Mouse (Mus musculus): ENCODE data around the gene Impdh2.

Impdh2 gene

GRCm38 (mm10) chr9:108560227-108560841 lies at the start of gene Impdh2:
Gene Impdh2 (plus strand): TSS chr9:108560286.
- DNase-seq (ENCODE audit: low spot score in 2 of 2), result peak; percentile 88 to 93

- DNase-seq (ENCODE audit: low spot score in 2 of 2), result peak; percentile 85 to 87
Measured at GRCm38 (mm10) chr9:108516380-108517251, 43.5 kb upstream of the Impdh2 start, which contains the start of gene Qrich1. Gene Qrich1 (plus strand): TSS chr9:108516806.

GRCm38 (mm10) chr9:108517253-108517930 lies 42.7 kb upstream of the Impdh2 start:
- peak; percentile 69 to 81 for DNase-seq (ENCODE audit: low spot score in 2 of 2)

GRCm38 (mm10) chr9:108517931-108518332 lies 42.2 kb upstream of the Impdh2 start:
- DNase-seq (ENCODE audit: low spot score in 2 of 2), result no peak

GRCm38 (mm10) chr9:108521604-108522003 lies 38.5 kb upstream of the Impdh2 start:
- no peak for DNase-seq (ENCODE audit: low spot score in 2 of 2)

GRCm38 (mm10) chr9:108523341-108523740 lies 36.7 kb upstream of the Impdh2 start:
- no peak for DNase-seq (ENCODE audit: low spot score in 2 of 2)

- DNase-seq (ENCODE audit: low spot score in 2 of 2), result no peak
Measured at GRCm38 (mm10) chr9:108525400-108525799, 34.7 kb upstream of the Impdh2 start.

GRCm38 (mm10) chr9:108530954-108531353 lies 29.1 kb upstream of the Impdh2 start:
- no peak for DNase-seq (ENCODE audit: low spot score in 2 of 2)

GRCm38 (mm10) chr9:108531496-108531895 lies 28.6 kb upstream of the Impdh2 start:
- no peak for DNase-seq (ENCODE audit: low spot score in 2 of 2)

- no peak for DNase-seq (ENCODE audit: low spot score in 2 of 2)
Measured at GRCm38 (mm10) chr9:108540846-108541245, 19.2 kb upstream of the Impdh2 start.

GRCm38 (mm10) chr9:108545986-108546385 lies 14.1 kb upstream of the Impdh2 start:
- DNase-seq (ENCODE audit: low spot score in 2 of 2), result no peak

- no peak for DNase-seq (ENCODE audit: low spot score in 2 of 2)
Measured at GRCm38 (mm10) chr9:108546875-108547274, 13.2 kb upstream of the Impdh2 start.

GRCm38 (mm10) chr9:108559169-108559568 lies 917 bp upstream of the Impdh2 start:
- DNase-seq (ENCODE audit: low spot score in 2 of 2), result no peak

- no peak for DNase-seq (ENCODE audit: low spot score in 2 of 2)
Measured at GRCm38 (mm10) chr9:108563671-108564070, 3.6 kb downstream of the Impdh2 start.

GRCm38 (mm10) chr9:108564131-108564530 lies 4.0 kb downstream of the Impdh2 start:
- DNase-seq (ENCODE audit: low spot score in 2 of 2), result no peak

GRCm38 (mm10) chr9:108565881-108566814 lies 6.1 kb downstream of the Impdh2 start:
- no peak for DNase-seq (ENCODE audit: low spot score in 2 of 2)

- peak; percentile 96 to 97 for DNase-seq (ENCODE audit: low spot score in 2 of 2)
Measured at GRCm38 (mm10) chr9:108566815-108567776, 7.0 kb downstream of the Impdh2 start, which contains the start of gene Ndufaf3. Gene Ndufaf3 (minus strand): TSS chr9:108567434.

- DNase-seq (ENCODE audit: low spot score in 2 of 2), result no peak
Measured at GRCm38 (mm10) chr9:108567931-108568419, 7.9 kb downstream of the Impdh2 start.

- no peak for DNase-seq (ENCODE audit: low spot score in 2 of 2)
Measured at GRCm38 (mm10) chr9:108568511-108568921, 8.4 kb downstream of the Impdh2 start.
